Mouse (Mus musculus) G1E (cell line): ENCODE measurements at regions not wholly inside any gene's neighbourhood (a gene's known extent, or its start where the extent isn't known, plus 50 kb on each side); places are given as distances from the start of the nearest gene placed in this dataset.

Source experiments
- CTCF ChIP-seq: IDR thresholded peaks from 2 replicates; pipeline ENCODE4 v1.5.1; 2012; ENCODE audit warnings: low read depth, low read length, inconsistent platforms, mixed read lengths
- GATA1 ChIP-seq: IDR thresholded peaks from 2 replicates; pipeline ENCODE4 v1.6.1; 2012; ENCODE audit warnings: borderline replicate concordance, low read length, inconsistent platforms, mixed read lengths
- POLR2AphosphoS5 ChIP-seq: IDR thresholded peaks from 2 replicates; pipeline ENCODE4 v1.6.1; 2012; ENCODE audit warnings: low read depth, low read length, inconsistent platforms; ENCODE audit not compliant: insufficient replicate concordance
- TAL1 ChIP-seq: conservative IDR thresholded peaks from 2 replicates; pipeline ENCODE4 v1.6.1; 2012; ENCODE audit warnings: low read depth, low read length, inconsistent platforms, mixed read lengths

- TF ChIP-seq CTCF (no peak), POLR2AphosphoS5 (no peak), GATA1 (no peak), TAL1 (no peak)
Measured at GRCm38 (mm10) chr1:61418396-61418795, 220.2 kb upstream of the Pard3b start.
